Mouse (Mus musculus) liver, postnatal 0 days (tissue): Measurements from ENCODE around the gene Ip6k3. TPM values are rescaled to one million over a fixed set of nuclear protein-coding genes. Genes with fewer than 3 reads are reported as not detected.

Experiments
- ATAC-seq: fragments of 200-750 bp; cut with Nextera tagmentation; 2 replicates; pipeline ENCODE4 v1.8.0; 2017; ENCODE audit warnings: mild to moderate bottlenecking, moderate library complexity
- DNase-seq: peaks from one replicate; pipeline ENCODE4 v3.0.0-alpha.2; 2016
- H3K27ac ChIP-seq: fragments of 300-500 bp; sonication (generic); 2 replicates; pipeline ENCODE4 v1.5.1; 2014; ENCODE audit warnings: antibody characterized with exemption, moderate library complexity, mild to moderate bottlenecking, low read depth
- H3K27me3 ChIP-seq: fragments of 300-500 bp; sonication (generic); 2 replicates; pipeline ENCODE4 v1.6.1; 2014; ENCODE audit warnings: low read length, control low read depth, mixed read lengths; ENCODE audit not compliant: insufficient read depth
- H3K36me3 ChIP-seq: fragments of 300-500 bp; sonication (generic); replicated peaks from 2 replicates; pipeline ENCODE4 v1.6.1; 2014; ENCODE audit warnings: mild to moderate bottlenecking, control low read depth, low read length, moderate library complexity, mixed read lengths; ENCODE audit not compliant: insufficient read depth
- H3K4me1 ChIP-seq: fragments of 300-500 bp; sonication (generic); 2 replicates; pipeline ENCODE4 v1.6.1; 2014; ENCODE audit warnings: antibody characterized with exemption, mild to moderate bottlenecking, control low read depth; ENCODE audit not compliant: insufficient read depth
- H3K4me2 ChIP-seq: fragments of 300-500 bp; sonication (generic); 2 replicates; pipeline ENCODE4 v1.6.1; 2014; ENCODE audit warnings: low read depth, mild to moderate bottlenecking, low read length, moderate library complexity, mixed read lengths
- H3K4me3 ChIP-seq: fragments of 300-500 bp; sonication (generic); 2 replicates; pipeline ENCODE4 v1.5.1; 2014; ENCODE audit warnings: low read depth, low read length
- H3K9ac ChIP-seq: fragments of 300-500 bp; sonication (generic); replicated peaks from 2 replicates; pipeline ENCODE4 v1.6.1; 2014; ENCODE audit warnings: mild to moderate bottlenecking, moderate library complexity
- H3K9me3 ChIP-seq: fragments of 300-500 bp; sonication (generic); 2 replicates; pipeline ENCODE4 v1.6.1; 2016; ENCODE audit warnings: mild to moderate bottlenecking, control low read depth, low read length, mixed read lengths
- CTCF ChIP-seq: sonication (generic); IDR thresholded peaks from 2 replicates; pipeline ENCODE4 v1.5.1; 2016; ENCODE audit warnings: antibody characterized with exemption, low read depth
- EP300 ChIP-seq: IDR thresholded peaks from 2 replicates; pipeline ENCODE4 v1.6.1; 2016; ENCODE audit warnings: antibody characterized with exemption, low read depth, mild to moderate bottlenecking
- WGBS: fragments of 180-500 bp; shearing (Covaris S2); extraction: QIAGEN DNeasy Blood & Tissue Kit; methylation state at CpG from one replicate; pipeline ENCODE4 v1.1.7; 2014; ENCODE audit not compliant: insufficient replicate concordance; 5-methylcytosine and 5-hydroxymethylcytosine counted together
- polyA plus RNA-seq: library from polyadenylated mRNA; unstranded; fragments of >200 nt; fragmentation: Nextera tagmentation; extraction: Ambion mirVana; gene quantifications from 2 replicates; pipeline ENCODE4 v1.2.1, GENCODE M21; 2015

Gene Ip6k3
- polyA plus RNA-seq, 1 experiment from 2014 or later = 0.06 TPM

- Histone ChIP-seq H3K4me3 (no peak overlapping the region), H3K27ac (no peak overlapping the region), H3K4me2 (no peak overlapping the region), H3K9me3 (no peaks in the 10 kb centered on the region), H3K9ac (no peak overlapping the region), H3K4me1 (peaks cover 4% of the 10 kb centered on the region; the same call in 1 of the 2 replicates), H3K36me3 (no peaks in the 10 kb centered on the region), H3K27me3 (no peaks in the 10 kb centered on the region)
- no peak for DNase-seq
- no peak for ATAC-seq
- TF ChIP-seq CTCF (no peak), EP300 (no peak)
- 71% methylated on average over 9 of the region's 9 CpGs for WGBS
Measured at GRCm38 (mm10) chr17:27172459-27172858, 4.9 kb upstream of the Ip6k3 start.

- Histone ChIP-seq H3K4me3 (no peak overlapping the region), H3K9me3 (no peaks in the 10 kb centered on the region), H3K27me3 (no peaks in the 10 kb centered on the region), H3K4me2 (no peak overlapping the region), H3K9ac (no peak overlapping the region), H3K4me1 (peaks cover 4% of the 10 kb centered on the region; the same call in 1 of the 2 replicates), H3K36me3 (no peaks in the 10 kb centered on the region), H3K27ac (no peak overlapping the region)
- WGBS = 55% methylated on average over 5 of the region's 5 CpGs
- TF ChIP-seq EP300 (no peak), CTCF (no peak)
- no peak for ATAC-seq
- no peak for DNase-seq
Measured at GRCm38 (mm10) chr17:27171121-27171520, 3.5 kb upstream of the Ip6k3 start.

- Histone ChIP-seq H3K4me1 (peaks cover 4% of the 10 kb centered on the region; the same call in 1 of the 2 replicates), H3K36me3 (no peaks in the 10 kb centered on the region), H3K27me3 (no peaks in the 10 kb centered on the region), H3K4me2 (no peak overlapping the region), H3K9ac (no peak overlapping the region), H3K4me3 (no peak overlapping the region), H3K27ac (no peak overlapping the region), H3K9me3 (no peaks in the 10 kb centered on the region)
- WGBS = 70% methylated on average over 11 of the region's 11 CpGs
- TF ChIP-seq EP300 (no peak), CTCF (no peak)
- ATAC-seq (no peak), DNase-seq (no peak)
Measured at GRCm38 (mm10) chr17:27169952-27170695, 2.5 kb upstream of the Ip6k3 start.

GRCm38 (mm10) chr17:27168569-27168968 lies 974 bp upstream of the Ip6k3 start:
- no peak overlapping the region for H3K4me2 ChIP-seq
- DNase-seq (no peak), ATAC-seq (no peak)
- H3K27me3 ChIP-seq = no peaks in the 10 kb centered on the region
- no peak overlapping the region for H3K27ac ChIP-seq
- H3K4me3 ChIP-seq = no peak overlapping the region
- H3K9me3 ChIP-seq = no peaks in the 10 kb centered on the region
- H3K36me3 ChIP-seq = no peaks in the 10 kb centered on the region
- WGBS = 87% methylated on average over 4 of the region's 4 CpGs
- no peak overlapping the region for H3K9ac ChIP-seq
- TF ChIP-seq EP300 (no peak), CTCF (no peak)
- H3K4me1 ChIP-seq = peaks cover 2% of the 10 kb centered on the region; the same call in 1 of the 2 replicates

- 66% methylated on average over 6 of the region's 6 CpGs for WGBS
- H3K27me3 ChIP-seq = no peaks in the 10 kb centered on the region
- no peak overlapping the region for H3K27ac ChIP-seq
- no peak overlapping the region for H3K9ac ChIP-seq
- no peak for ATAC-seq
- H3K9me3 ChIP-seq = no peaks in the 10 kb centered on the region
- DNase-seq = no peak
- H3K4me2 ChIP-seq = no peak overlapping the region
- H3K4me3 ChIP-seq = no peak overlapping the region
- no peaks in the 10 kb centered on the region for H3K36me3 ChIP-seq
- no peaks in the 10 kb centered on the region for H3K4me1 ChIP-seq
- TF ChIP-seq EP300 (no peak), CTCF (no peak)
Measured at GRCm38 (mm10) chr17:27166901-27167300, 694 bp downstream of the Ip6k3 start.

GRCm38 (mm10) chr17:27165054-27165773 lies 2.4 kb downstream of the Ip6k3 start:
- Histone ChIP-seq H3K9ac (no peak overlapping the region), H3K4me3 (no peak overlapping the region), H3K4me1 (no peaks in the 10 kb centered on the region), H3K36me3 (no peaks in the 10 kb centered on the region), H3K27ac (no peak overlapping the region), H3K27me3 (no peaks in the 10 kb centered on the region), H3K9me3 (no peaks in the 10 kb centered on the region), H3K4me2 (no peak overlapping the region)
- TF ChIP-seq EP300 (no peak), CTCF (peak; percentile 60)
- no peak for ATAC-seq
- 53% methylated on average over 8 of the region's 8 CpGs for WGBS
- DNase-seq = peak; percentile 36
